Mouse (Mus musculus) layer of hippocampus, postnatal 36 days (tissue): ENCODE measurements around the gene Parn. TPM values are rescaled to one million over a fixed set of nuclear protein-coding genes. Genes with fewer than 3 reads are reported as not detected.
"Not testable (repeated sequence)": the region's sequence is repeated elsewhere in the genome, so short reads cannot be mapped to it uniquely, and the experiment has no call there.

Source experiments
- DNase-seq, 2 experiments: peaks; one replicate each; pipeline ENCODE4 v3.0.0; 2022
- total RNA-seq, 2 experiments: library from RNA; stranded (reverse); gene quantifications; 2 replicates each; pipeline ENCODE4 v1.2.3; 2021

Gene Parn
- total RNA-seq = 10 to 100 TPM; 24.2 to 25.4 TPM

DNA sequence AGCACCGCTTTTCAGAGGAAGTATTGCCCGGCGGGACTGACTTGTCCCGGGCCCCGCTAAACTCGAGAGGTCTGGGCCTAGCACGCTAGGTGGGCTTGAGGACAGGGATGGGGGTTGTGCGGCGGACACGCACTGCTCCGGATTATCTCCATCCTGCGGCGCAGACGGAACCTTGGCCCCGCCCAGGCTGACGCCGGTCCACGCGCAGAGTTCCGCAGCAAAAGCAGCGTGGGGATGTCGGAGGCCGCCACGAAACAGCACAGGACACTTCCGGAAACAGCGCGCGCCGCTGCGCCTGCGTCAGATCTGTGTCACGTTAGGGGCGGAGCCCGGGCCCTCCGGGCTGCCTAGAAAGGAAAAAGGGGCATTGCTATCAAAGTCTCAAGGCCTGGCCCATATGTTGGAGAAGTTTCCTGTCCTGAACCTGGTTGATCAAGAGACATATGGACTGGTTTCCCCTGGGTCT, at the start of gene Parn:
TSS of gene Parn (minus strand) at position 293 of the 466 bp plus-strand sequence.
- peak; percentile 95 for DNase-seq

DNA sequence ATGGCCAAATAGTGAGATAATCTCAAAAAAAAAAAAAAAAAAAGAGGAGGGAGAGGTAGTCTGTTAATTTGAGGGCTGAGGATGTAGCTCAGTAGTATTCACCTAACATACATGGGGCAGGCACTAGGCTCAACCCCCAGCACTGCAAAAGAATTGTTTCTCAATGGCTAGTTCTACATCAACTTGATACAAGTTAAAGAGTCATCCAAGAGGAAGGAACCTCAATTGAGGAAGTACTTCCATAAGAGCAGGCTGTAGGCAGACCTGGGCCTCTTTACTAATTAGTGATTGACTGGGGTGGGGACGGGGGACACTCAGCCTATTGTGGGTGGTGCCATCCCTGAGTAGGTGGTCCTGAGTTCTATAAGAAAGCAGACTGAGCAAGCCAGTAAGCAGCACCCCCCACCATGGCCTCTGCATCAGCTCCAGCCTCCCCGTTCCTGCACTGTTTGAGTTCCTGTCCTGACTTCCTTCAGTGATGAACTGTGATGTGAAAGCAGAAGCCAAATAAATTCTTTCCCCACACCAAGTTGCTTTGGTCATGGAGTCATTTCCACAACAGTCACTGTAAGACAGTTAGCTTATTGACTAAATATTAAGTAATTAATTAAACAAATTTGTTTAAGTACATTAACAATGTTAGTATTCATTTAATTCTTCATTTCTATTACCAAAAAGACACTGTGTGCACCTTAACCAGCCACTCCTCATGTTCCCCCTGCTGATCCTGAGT, 49.0 kb upstream of the Parn start:
- DNase-seq = no peak

DNA sequence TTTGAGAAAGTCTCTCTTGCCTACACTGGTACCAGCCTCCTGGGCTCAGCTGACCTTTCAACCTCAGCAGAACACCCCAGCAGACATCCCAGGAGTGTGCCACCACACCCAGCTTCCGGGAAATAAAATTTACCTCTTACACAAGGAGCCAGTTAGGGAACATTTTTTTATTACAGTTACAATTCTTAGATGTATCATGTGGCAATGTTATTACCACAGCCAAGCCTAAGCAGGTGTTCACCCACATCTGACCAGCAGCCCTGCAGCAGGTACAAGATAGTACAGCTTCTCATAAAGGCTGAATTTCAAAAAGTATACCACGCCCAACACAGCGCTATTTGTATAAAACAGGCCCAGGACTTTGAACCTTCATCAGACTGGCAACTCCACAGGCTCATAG, 46.9 kb upstream of the Parn start:
- no peak for DNase-seq

DNA sequence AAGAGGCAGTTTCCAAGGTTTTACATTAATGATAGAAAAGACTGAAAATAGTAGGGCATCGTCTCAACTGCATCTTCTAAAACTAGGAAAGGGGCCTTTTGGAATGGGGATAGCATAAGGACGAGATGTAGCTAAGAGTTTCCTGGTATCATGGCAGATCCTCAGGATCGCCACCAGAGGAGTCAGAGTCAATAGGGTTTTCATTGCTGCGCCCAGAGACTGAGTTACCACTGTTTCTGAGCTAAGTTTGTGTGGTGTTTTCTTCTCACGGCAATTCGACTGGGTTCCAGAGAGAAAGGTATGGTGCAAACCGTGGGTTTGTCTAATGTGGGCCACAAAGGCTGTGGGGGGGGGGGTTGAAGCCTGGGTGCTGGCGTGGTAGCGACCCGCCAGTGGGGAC, 36.7 kb upstream of the Parn start:
- DNase-seq = no peak

DNA sequence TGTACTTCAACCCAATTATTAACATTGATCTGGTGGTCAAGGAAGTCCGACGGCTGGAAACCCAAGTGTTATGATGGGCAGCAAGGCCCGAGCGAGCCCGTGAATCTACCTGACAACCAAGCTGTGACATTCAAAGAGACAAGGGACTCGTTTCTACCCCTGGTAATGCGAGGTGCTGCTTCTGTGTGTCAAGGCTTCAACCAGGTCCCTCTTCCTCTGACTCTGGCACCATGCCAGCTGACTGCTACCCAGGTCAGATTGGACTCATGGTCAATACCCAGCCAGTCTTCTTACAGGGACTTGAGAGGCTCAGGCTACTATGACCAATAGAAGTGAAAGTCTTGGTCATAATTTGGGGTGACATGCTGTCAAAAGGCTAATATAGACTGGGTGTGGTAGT, 34.2 kb upstream of the Parn start:
- no peak for DNase-seq

DNA sequence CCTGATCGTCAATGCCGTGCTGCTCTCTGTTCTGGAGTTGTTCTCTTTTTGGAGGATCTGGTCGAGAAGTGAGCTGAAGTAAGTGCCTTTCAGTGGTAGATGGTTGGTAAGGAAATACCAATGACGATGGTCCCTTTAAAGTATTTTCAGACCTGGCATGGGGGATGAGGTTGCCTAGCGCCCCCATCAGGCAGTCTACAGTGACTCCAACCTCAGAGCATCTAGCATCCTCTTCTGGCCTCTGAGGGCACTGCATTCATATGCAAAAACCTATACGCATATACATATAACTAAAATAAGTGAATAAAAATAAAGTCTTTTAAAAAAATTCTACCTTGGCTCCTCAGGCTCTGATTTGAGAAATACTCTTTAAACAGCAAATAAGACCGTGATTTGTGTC, 31.0 kb upstream of the Parn start:
- DNase-seq = no peak

DNA sequence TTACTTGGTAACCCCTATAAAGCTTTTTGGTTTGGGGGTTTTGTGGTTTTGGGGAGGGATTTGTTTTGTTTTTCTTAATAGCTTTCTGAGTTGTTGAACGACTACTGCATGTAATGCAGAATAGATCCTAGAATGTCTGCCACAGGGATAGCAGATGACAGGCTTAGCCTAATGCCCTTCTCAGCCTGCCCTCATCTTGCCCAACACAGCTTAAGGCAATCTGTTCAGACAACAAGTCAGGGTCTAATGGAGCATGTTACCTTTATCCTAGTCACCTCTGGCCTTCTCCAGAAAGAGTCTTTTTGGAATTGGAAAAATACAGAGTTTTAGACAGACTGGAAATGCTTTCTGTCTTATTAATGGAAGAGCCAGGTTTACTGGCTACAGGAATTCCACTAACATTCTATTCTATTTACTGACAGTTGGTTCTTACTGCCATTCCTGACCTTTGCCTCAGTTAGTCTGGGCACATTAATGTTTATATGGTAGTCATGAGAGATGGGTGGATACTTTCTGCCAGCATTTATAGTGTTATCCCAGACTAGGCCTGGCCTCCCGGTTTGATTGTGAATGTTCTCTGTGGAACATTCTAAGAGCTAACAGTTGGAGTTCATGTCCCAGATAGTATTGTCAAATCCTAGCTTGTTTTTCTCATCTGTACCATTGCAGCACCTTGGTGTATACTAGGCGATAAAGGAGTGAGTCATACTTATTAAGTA, 10.8 kb upstream of the Parn start:
- no peak for DNase-seq

DNA sequence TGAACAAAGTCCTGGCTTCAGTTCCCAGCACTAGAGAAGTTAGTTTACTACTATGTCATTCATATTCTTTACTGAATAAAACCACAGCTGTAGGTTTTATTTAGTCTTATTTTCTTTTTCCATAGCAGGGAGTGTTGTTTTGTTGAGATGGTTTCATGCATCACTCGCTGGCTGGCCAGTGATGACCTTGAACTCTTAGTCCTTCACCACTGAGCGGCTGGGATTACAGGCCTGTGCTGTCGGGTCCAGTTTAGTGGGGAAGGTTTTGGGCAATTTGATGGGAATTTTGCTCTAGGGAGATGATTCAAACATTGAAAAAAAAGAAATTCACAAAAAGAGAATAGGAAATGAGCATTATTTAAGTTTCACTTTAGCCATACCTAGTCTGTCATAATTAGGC, 6.5 kb upstream of the Parn start:
- no peak for DNase-seq

DNA sequence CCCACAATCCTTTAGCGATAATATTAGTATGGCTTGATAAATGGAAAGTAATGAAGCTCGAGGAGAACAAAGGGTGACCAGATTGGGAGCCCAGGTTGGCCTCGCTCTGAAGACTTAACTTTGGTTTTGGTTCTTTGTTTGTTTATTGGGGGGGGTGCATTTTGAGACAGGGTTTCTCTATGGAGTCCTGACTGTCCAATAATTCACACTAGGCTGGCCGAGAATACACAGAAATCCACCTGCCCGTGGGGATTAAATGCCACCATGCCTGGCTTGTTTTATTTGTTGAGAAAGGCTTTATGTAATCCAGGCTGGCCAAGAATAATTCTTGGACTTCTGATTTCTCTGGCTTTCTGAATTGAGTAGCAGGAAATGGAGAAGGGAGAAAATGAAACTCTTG, 5.1 kb upstream of the Parn start:
- no peak for DNase-seq

DNA sequence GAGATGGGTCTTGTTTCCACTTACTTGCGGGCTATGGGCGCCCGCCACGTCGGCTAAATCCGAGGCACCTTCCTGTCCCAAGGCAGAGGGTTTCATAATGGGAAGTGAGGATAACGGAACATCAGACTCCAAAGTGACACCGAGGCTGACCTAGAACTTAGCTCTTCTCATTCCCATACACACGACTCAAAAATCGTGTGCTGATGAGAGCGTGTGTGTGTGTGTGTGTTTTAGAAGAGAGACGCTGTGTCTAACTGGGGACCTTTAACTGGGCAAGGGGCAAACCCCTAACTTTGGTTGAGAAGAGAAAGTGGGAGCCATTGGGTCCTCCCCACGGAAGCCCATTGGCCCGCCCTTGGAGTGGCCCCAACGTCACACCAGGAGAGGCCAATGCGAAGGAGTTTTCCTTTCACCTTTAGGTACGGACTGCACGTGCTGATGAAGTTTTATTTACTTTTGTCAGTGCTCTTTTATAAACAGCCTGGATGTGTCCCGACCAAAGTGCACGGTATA, 4.5 kb upstream of the Parn start:
- DNase-seq = peak; percentile 14 to 31

DNA sequence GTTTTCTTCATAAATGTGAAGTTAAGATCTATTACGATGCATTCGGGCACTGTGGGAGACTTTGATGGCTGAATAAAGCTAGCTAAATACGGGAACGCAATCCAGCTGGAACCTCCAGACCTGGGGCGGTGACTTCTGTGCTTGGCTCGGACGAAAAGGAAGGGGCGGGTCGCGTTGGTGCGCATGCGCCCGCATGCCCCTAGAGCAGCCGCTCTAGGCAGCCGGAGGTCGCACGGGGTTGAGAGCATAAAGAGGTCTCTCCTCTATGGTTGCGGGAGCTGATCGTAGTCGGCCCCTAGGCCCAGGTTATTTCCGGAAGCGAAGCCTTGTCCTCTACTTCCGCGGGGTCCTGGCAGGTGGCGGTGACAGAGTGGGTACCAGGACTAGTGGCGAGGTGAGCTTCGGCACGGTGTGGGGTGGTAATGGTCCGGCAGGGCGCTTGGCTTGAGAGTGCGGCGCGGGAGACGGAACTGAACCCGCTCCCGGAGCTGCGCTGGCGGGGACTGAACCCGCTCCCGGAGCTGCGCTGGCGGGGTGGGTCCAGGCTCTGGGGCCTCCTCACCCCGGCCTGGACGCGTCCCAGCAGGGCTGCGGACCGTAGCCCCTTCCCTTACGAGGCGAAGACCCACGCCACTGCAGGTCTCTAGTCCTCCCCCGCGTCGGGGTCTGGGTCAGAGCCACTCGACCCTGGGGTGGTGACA, 3.9 kb upstream of the Parn start, which contains the start of the genes Bfar and 3110001I22Rik:
TSS of gene Bfar (plus strand) at position 174 of the 701 bp plus-strand sequence.
TSS of gene 3110001I22Rik (plus strand) at position 245 of the 701 bp plus-strand sequence.
- DNase-seq = peak; percentile 85 to 87

DNA sequence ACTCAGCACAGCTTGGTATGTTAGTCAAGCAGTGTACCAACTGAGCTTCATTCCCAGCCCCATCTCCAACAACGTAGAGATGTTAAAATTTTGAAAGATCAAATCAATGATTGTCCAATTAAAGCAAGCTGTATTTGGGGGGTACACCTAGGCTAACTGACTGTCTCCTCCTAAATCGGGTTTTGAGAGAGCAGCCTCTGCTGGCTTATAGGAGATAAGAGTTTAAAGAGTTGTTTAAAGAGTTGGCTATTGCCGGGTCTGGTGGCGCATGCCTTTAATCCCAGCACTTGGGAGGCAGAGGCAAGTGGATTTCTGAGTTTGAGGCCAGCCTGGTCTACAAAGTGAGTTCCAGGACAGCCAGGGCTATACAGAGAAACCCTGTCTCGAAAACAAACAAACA, 2.9 kb upstream of the Parn start:
- not testable (repeated sequence) for DNase-seq

DNA sequence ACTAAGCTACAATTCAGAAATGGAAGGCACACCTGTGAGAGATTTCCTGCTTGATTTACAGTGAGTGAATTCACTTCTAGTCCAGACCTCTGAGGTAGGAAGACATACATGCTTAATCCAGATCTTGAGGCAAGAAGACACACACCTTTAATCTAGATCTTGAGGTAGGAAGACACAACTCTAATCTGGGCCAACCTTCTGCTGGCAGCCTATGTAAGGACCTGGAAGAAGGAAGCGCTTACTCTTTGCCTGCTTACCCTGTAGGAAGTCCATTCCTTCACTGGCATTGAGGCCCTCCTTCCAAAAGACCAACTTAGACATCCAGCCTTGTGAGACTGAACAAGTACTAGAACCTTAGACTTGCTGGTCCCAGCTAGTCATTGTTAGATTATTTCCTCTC, 1.3 kb upstream of the Parn start:
- DNase-seq = no peak

DNA sequence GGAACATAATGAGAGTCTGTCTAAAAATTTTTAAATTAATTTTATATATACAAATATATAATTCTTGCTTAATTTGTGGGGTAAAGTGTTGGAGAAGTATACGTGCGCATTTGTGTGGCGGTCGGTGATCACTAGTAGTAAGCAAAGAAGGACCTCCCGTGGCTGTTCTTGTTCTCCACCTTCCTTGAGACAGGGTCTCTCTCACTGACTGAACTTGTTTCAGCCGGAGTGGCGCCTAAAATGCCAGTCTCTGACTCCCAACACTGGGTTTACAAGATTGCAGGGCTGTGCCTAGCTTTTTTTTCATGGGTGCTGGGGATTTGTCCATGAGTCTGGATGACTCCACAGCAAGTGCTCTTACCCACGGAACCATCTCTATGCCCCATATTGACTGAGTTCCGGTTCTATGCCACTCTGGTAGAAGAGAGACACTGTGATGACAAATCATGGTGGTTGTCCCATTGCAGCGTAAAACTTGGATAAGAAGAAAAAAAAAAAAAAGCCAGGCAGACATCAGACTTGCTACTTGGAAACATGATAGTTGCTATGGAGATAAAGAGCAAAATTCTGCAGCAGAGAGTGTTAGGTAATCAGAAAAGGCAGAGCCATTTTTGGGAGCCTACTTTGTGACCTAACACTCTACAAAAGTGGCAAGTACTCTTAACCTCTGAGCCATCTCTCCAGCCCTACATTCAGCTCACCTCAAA, 585 bp upstream of the Parn start:
- no peak for DNase-seq

DNA sequence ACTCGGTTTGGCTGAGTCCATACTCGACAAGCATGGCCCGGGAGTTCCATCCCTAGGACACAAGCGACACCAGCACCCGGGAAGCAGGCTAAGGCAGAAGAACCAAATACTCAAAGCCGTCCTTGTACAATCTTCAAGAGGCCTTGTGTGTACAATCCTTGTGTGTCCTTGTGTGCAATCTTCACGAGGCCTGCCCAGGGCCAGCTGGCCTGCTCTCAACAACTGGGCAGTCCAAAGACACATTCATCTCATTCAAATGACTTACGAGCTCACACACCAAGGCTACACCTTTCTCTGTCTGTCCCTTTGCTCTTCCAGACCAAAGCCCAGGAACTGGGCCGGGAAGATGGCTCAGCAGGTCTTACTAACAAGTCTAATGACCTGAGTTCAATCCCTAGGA, 7.2 kb downstream of the Parn start:
- DNase-seq = no peak

DNA sequence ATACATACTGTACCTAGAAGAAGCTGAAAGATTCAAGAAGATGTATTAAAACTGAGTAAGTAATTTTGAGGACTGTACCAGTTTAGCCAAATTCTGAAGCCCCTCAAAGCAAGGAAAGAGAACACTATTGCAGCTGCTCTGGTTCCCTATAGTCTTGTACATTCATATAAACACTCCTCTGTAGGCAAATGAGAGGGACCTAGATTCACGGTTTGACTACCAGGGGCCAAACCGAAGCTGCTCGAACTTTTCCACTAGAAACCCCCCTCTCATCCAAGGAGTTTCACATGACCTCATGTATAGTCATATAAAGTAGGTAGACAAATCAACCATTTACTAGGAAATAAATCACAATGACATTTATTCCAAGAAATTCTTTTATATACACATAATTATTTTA, 9.1 kb downstream of the Parn start:
- no peak for DNase-seq

DNA sequence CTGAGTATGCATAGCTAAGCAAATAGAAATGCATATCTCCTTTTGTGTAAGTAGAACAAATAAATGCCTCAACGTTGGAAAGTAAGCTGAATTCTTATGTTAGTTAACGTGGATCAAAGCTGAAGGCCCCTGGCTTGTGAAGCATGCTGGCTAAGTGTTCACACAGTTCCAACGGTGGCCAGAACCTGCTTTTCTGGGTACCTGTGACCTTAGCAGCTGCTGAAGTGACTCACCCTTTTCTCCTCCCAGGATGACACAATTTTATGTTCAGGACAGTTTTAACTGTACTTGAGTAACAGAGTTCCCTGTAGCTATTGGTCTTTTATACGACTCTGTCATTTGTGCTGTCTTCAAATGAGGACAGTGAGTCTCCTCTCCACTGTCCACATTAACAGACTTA, 22.0 kb downstream of the Parn start:
- DNase-seq = no peak

DNA sequence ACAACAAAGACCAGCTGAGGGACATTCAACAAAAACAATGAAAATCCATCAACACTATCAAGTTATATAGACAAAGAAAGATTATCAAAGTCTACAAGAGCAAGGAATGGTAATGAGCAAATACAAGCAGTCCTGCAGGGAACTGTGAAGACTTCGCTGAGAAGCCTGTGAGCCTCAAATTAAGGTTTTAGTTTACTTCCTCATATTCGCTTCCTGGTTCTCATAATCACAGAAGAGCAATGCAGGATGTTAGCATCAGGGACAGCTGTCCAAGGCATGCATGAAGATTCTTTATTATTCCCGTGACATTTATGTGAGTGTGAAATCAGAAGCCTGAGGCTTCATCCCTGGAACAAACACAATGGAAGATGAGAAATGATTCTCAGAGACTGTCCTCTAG, 23.5 kb downstream of the Parn start:
- no peak for DNase-seq

DNA sequence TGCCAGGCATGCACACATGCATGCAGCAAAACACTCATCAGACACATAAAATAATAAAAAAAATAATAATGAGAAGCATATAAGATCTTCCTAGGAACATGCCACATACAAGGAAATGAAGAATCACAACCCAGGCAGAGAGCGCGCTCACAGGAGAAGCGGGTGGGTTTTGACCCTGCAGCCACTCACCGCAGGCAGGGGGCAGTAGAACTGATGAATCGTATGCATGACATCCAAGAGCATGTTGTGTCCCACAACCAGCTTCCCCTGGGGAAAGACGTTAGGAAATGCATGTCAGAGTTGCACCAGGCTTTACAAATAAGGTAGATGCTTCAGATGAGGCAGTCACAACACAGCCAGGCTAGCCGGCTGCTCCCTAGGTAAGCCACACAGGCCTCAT, 27.9 kb downstream of the Parn start:
- DNase-seq = no peak

DNA sequence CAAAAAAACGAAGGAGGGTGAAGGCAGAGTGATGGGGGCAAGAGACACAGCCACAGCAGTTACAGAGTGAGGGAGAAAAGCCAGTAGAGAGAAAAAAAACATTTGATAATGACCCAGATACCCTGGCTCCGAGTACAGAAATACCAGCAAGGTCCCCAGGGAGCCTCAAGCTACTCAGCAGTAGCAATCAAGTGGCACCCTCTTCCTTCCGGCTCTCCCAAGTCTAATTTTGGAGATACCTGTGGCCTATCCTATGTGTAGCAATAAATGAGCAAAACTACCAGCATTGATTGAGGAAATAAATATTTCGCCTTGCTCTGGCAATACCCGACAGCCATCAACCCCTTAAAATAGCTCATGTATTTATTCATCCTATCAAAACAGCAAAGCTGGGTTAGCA, 28.5 kb downstream of the Parn start:
- no peak for DNase-seq

DNA sequence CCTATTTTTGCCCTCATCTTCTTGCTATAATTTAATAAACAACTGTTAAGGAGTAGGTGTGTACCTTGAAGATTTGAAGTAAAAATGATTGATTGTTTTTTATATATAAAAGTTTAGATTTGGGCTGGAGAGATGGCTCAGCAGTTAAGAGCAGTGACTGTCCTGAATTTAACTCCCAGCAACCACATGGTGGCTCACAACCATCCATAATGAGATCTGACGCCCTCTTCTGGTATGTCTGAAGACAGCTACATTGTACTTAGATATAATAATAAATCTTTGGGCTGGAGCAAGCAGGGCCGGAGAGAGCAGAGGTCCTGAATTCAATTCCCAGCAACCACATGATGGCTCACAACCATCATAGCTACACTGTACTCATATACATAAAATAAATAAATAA, 29.8 kb downstream of the Parn start:
- DNase-seq = not testable (repeated sequence)

DNA sequence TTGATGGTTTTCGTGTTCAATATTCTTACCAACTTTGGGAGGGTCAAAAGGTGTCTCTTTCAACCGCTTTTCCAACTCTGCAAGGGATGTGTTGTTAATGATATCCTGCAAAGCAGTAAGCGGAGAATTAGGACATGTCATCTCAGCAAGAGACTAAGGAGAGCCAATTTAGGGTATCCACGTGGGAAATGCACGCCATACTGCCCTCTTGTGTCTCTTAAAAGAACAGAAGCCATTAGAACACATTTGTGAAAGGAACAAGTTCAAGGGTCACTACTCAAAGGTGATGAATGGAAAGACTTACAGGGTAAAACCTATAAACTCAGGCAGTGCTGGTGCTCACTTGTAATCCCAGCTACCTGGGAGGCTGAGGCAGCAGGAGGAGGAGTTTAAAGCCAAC, 39.6 kb downstream of the Parn start:
- no peak for DNase-seq
